Mouse (Mus musculus) forebrain, embryonic 11.5 days (tissue): ENCODE measurements around the gene Klhl12. TPM values are rescaled to one million over a fixed set of nuclear protein-coding genes. Genes with fewer than 3 reads are reported as not detected.
"Not testable (repeated sequence)": the region's sequence is repeated elsewhere in the genome, so short reads cannot be mapped to it uniquely, and the experiment has no call there.

Experiments used
- ATAC-seq: fragments of 200-750 bp; cut with Nextera tagmentation; replicated peaks from 2 replicates; pipeline ENCODE4 v1.8.0; 2017; ENCODE audit warnings: moderate TSS enrichment; ENCODE audit not compliant: low FRiP score
- DNase-seq: peaks from one replicate; pipeline ENCODE4 v3.0.0-alpha.2; 2017; ENCODE audit warnings: low spot score
- H3K27ac ChIP-seq: fragments of 300-500 bp; sonication (generic); 2 replicates; pipeline ENCODE4 v1.5.1; 2014; ENCODE audit warnings: low read depth, low read length
- H3K27me3 ChIP-seq: fragments of 300-500 bp; sonication (generic); 2 replicates; pipeline ENCODE4 v1.6.1; 2014; ENCODE audit warnings: mild to moderate bottlenecking, low read length, mixed read lengths; ENCODE audit not compliant: control insufficient read depth, insufficient read depth
- H3K36me3 ChIP-seq: fragments of 300-500 bp; sonication (generic); 2 replicates; pipeline ENCODE4 v1.6.1; 2014; ENCODE audit warnings: mild to moderate bottlenecking, low read length, moderate library complexity, mixed read lengths; ENCODE audit not compliant: control insufficient read depth, insufficient read depth
- H3K4me1 ChIP-seq: fragments of 300-500 bp; sonication (generic); replicated peaks from 2 replicates; pipeline ENCODE4 v1.6.1; 2014; ENCODE audit warnings: low read length, mixed read lengths; ENCODE audit not compliant: control insufficient read depth, insufficient read depth
- H3K4me2 ChIP-seq: fragments of 300-500 bp; sonication (generic); 2 replicates; pipeline ENCODE4 v1.6.1; 2014; ENCODE audit warnings: low read depth, mild to moderate bottlenecking, low read length, moderate library complexity, mixed read lengths; ENCODE audit not compliant: severe bottlenecking
- H3K4me3 ChIP-seq: fragments of 300-500 bp; sonication (generic); 2 replicates; pipeline ENCODE4 v1.5.1; 2014; ENCODE audit warnings: low read depth, low read length
- H3K9ac ChIP-seq: fragments of 300-500 bp; sonication (generic); 2 replicates; pipeline ENCODE4 v1.6.1; 2014; ENCODE audit warnings: low read length
- H3K9me3 ChIP-seq: fragments of 300-500 bp; sonication (generic); 2 replicates; pipeline ENCODE4 v1.6.1; 2016; ENCODE audit warnings: low read length, mixed read lengths; ENCODE audit not compliant: control insufficient read depth
- WGBS: fragments of 180-500 bp; shearing (Covaris S2); extraction: QIAGEN DNeasy Blood & Tissue Kit; methylation state at CpG from one replicate; pipeline ENCODE4 v1.1.7; 2014; 5-methylcytosine and 5-hydroxymethylcytosine counted together
- polyA plus RNA-seq: library from polyadenylated mRNA; unstranded; fragments of >200 nt; fragmentation: Nextera tagmentation; extraction: Ambion mirVana; gene quantifications from 2 replicates; pipeline ENCODE4 v1.2.1, GENCODE M21; 2014

Klhl12 gene
- polyA plus RNA-seq, 1 experiment from 2014 or later: 34.1 TPM

- not testable (repeated sequence) for H3K4me2 ChIP-seq, H3K4me1 ChIP-seq, H3K27ac ChIP-seq, H3K4me3 ChIP-seq, H3K36me3 ChIP-seq, H3K9me3 ChIP-seq, H3K27me3 ChIP-seq, H3K9ac ChIP-seq, DNase-seq, ATAC-seq
- WGBS: 96% methylated on average over 6 of the region's 10 CpGs
Observed at GRCm38 (mm10) chr1:134441737-134442136, 13.6 kb upstream of the Klhl12 start.

- ATAC-seq (no peak), DNase-seq (no peak)
- H3K27me3 ChIP-seq: no peaks in the 10 kb centered on the region
- WGBS: 97% methylated on average over 3 of the region's 3 CpGs
- no peak overlapping the region for H3K4me3 ChIP-seq
- no peaks in the 10 kb centered on the region for H3K9me3 ChIP-seq
- H3K9ac ChIP-seq: no peak overlapping the region
- no peak overlapping the region for H3K4me2 ChIP-seq
- H3K36me3 ChIP-seq: no peaks in the 10 kb centered on the region
- H3K4me1 ChIP-seq: no peaks in the 10 kb centered on the region
- H3K27ac ChIP-seq: no peak overlapping the region
Observed at GRCm38 (mm10) chr1:134442394-134442793, 12.9 kb upstream of the Klhl12 start.

GRCm38 (mm10) chr1:134443288-134443687 is 12.0 kb upstream of the Klhl12 start:
- H3K4me3 ChIP-seq, H3K27ac ChIP-seq, H3K27me3 ChIP-seq, ATAC-seq, H3K4me2 ChIP-seq, H3K9ac ChIP-seq, H3K36me3 ChIP-seq, H3K9me3 ChIP-seq, H3K4me1 ChIP-seq: not testable (repeated sequence)
- peak; percentile 8 for DNase-seq
- 88% methylated on average over 1 of the region's 1 CpGs for WGBS

GRCm38 (mm10) chr1:134445418-134445817 is 9.9 kb upstream of the Klhl12 start:
- H3K27me3 ChIP-seq: no peaks in the 10 kb centered on the region
- no peak for DNase-seq
- no peak overlapping the region for H3K4me3 ChIP-seq
- no peaks in the 10 kb centered on the region for H3K4me1 ChIP-seq
- ATAC-seq: no peak
- no peak overlapping the region for H3K9ac ChIP-seq
- H3K4me2 ChIP-seq: no peak overlapping the region
- 91% methylated on average over 2 of the region's 2 CpGs for WGBS
- H3K27ac ChIP-seq: no peak overlapping the region
- no peaks in the 10 kb centered on the region for H3K36me3 ChIP-seq
- H3K9me3 ChIP-seq: no peaks in the 10 kb centered on the region

- WGBS: 77% methylated on average over 3 of the region's 3 CpGs
- ATAC-seq: not testable (repeated sequence)
Observed at GRCm38 (mm10) chr1:134448537-134448936, 6.8 kb upstream of the Klhl12 start.

GRCm38 (mm10) chr1:134450201-134450600 is 5.1 kb upstream of the Klhl12 start:
- Histone ChIP-seq H3K27ac (no peak overlapping the region), H3K4me1 (no peaks in the 10 kb centered on the region; the same call in 1 of the 2 replicates), H3K36me3 (no peaks in the 10 kb centered on the region), H3K9me3 (no peaks in the 10 kb centered on the region), H3K4me3 (no peak overlapping the region), H3K27me3 (no peaks in the 10 kb centered on the region), H3K9ac (no peak overlapping the region), H3K4me2 (no peak overlapping the region)
- no peak for DNase-seq
- no peak for ATAC-seq
- WGBS: 84% methylated on average over 4 of the region's 4 CpGs

More at GRCm38 (mm10) chr1:134448537-134448936, 6.8 kb upstream of the Klhl12 start:
- H3K9ac ChIP-seq, H3K27ac ChIP-seq, H3K36me3 ChIP-seq, H3K4me1 ChIP-seq, H3K4me3 ChIP-seq, H3K4me2 ChIP-seq, DNase-seq, H3K9me3 ChIP-seq, H3K27me3 ChIP-seq: not testable (repeated sequence)

GRCm38 (mm10) chr1:134450986-134451385 is 4.3 kb upstream of the Klhl12 start:
- no peaks in the 10 kb centered on the region for H3K36me3 ChIP-seq
- H3K4me3 ChIP-seq: no peak overlapping the region
- H3K4me2 ChIP-seq: no peak overlapping the region
- H3K27me3 ChIP-seq: no peaks in the 10 kb centered on the region
- DNase-seq: no peak
- no peak for ATAC-seq
- H3K4me1 ChIP-seq: peaks cover under 1% of the 10 kb centered on the region; the same call in 1 of the 2 replicates
- 55% methylated on average over 3 of the region's 3 CpGs for WGBS
- no peaks in the 10 kb centered on the region for H3K9me3 ChIP-seq
- no peak overlapping the region for H3K9ac ChIP-seq
- no peak overlapping the region for H3K27ac ChIP-seq

GRCm38 (mm10) chr1:134456060-134456459 is 729 bp downstream of the Klhl12 start:
- no peak for ATAC-seq
- Histone ChIP-seq H3K9me3 (no peaks in the 10 kb centered on the region), H3K4me3 (peak overlapping the region; percentile 93), H3K27me3 (no peaks in the 10 kb centered on the region), H3K4me2 (peak overlapping the region; percentile 78), H3K4me1 (peaks cover 3% of the 10 kb centered on the region; the same call in 1 of the 2 replicates), H3K36me3 (no peaks in the 10 kb centered on the region), H3K27ac (no peak overlapping the region), H3K9ac (peak overlapping the region; percentile 95)
- WGBS: 23% methylated on average over 5 of the region's 5 CpGs
- DNase-seq: no peak

- H3K36me3 ChIP-seq: no peaks in the 10 kb centered on the region
- DNase-seq (no peak), ATAC-seq (no peak)
- H3K9ac ChIP-seq: no peak overlapping the region
- H3K4me1 ChIP-seq: peaks cover 3% of the 10 kb centered on the region; the same call in 1 of the 2 replicates
- WGBS: 93% methylated on average over 7 of the region's 7 CpGs
- H3K4me3 ChIP-seq: no peak overlapping the region
- no peak overlapping the region for H3K4me2 ChIP-seq
- H3K27ac ChIP-seq: no peak overlapping the region
- H3K27me3 ChIP-seq: no peaks in the 10 kb centered on the region
- no peaks in the 10 kb centered on the region for H3K9me3 ChIP-seq
Observed at GRCm38 (mm10) chr1:134458139-134458727, 2.9 kb downstream of the Klhl12 start.
